Mouse (Mus musculus): Measurements from ENCODE around the gene B4galt2. TPM values are rescaled to one million over a fixed set of nuclear protein-coding genes. Genes with fewer than 3 reads are reported as not detected.

B4galt2 gene
- polyA plus RNA-seq, 1 experiment from 2014 or later: 43.1 TPM

DNA sequence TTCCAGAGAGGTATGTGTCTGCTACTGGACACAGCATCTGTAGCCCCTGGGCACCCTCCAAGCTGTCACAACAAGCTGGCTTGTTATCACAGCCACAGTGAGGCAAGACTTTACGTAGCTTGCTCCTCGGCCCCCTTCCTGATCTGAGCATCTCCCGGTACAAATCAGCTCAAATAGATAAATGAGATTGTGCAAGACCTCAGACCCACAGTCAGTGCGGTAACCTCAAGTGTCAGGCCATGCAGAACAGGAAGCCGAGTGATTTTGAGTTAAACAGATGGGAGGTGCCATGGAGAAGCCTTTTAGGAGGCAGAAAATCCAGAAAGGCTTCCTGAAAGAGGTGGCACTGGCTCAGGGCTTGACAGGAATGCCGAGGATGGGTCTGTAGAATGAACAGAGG, 16.3 kb downstream of the B4galt2 start:
- Histone ChIP-seq H3K4me1 (peaks cover 19% of the 10 kb centered on the region), H3K4me2 (replicated peaks) (no peak overlapping the region), H3K27ac (no peak overlapping the region), H3K27me3 (no peaks in the 10 kb centered on the region; the same call in 1 of the 2 replicates), H3K36me3 (peaks cover 3% of the 10 kb centered on the region; the same call in 1 of the 2 replicates), H3K4me3 (no peak overlapping the region), H3K9me3 (no peaks in the 10 kb centered on the region), H3K9ac (no peak overlapping the region)
- ATAC-seq (ENCODE audit: insufficient number of reproducible peaks, insufficient read depth, low FRiP score, low TSS enrichment): no peak
- WGBS: 78% methylated on average over 6 of the region's 6 CpGs

DNA sequence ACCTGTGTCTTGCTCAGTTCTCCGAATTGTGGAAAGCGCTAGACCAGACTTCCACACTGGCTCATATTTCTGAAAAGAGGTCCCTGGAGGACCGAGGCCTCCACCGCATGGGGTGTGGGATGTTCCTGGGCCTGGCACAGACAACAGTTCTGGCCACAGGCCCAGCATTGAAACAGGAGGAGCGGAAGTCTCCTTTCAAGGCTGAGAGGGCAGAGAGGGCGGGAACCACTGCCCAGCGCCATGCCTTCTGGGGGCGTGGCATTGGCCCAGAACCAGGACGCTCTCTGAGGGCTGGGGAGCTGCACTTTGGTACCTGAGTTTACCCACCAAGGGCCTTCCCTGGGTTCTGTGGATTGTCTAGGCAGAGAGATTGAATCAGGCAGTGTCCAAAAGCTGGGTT, 17.2 kb downstream of the B4galt2 start:
- Histone ChIP-seq H3K4me2 (replicated peaks) (no peak overlapping the region), H3K36me3 (peaks cover 3% of the 10 kb centered on the region; the same call in 1 of the 2 replicates), H3K27me3 (no peaks in the 10 kb centered on the region; the same call in 1 of the 2 replicates), H3K4me3 (no peak overlapping the region), H3K27ac (0 out of 2 replicates have a peak overlapping the region, but pooled peaks have one; percentile 30), H3K4me1 (peaks cover 19% of the 10 kb centered on the region), H3K9me3 (no peaks in the 10 kb centered on the region), H3K9ac (0 out of 2 replicates have a peak overlapping the region, but pooled peaks have one; percentile 15)
- no peak for ATAC-seq (ENCODE audit: insufficient number of reproducible peaks, insufficient read depth, low FRiP score, low TSS enrichment)
- WGBS: 54% methylated on average over 9 of the region's 9 CpGs

- no peaks in the 10 kb centered on the region for H3K27me3 ChIP-seq
- no peaks in the 10 kb centered on the region for H3K9me3 ChIP-seq
- no peak overlapping the region for H3K27ac ChIP-seq
- H3K36me3 ChIP-seq: peaks cover 3% of the 10 kb centered on the region; the same call in 1 of the 2 replicates
- no peak for ATAC-seq (ENCODE audit: insufficient number of reproducible peaks, insufficient read depth, low FRiP score, low TSS enrichment)
- H3K4me3 ChIP-seq: no peak overlapping the region
- H3K4me1 ChIP-seq: peaks cover 17% of the 10 kb centered on the region
- H3K4me2 ChIP-seq (replicated peaks): no peak overlapping the region
- no peak overlapping the region for H3K9ac ChIP-seq
- WGBS: 35% methylated on average over 4 of the region's 4 CpGs
Observed at GRCm38 (mm10) chr4:117862823-117863222, 20.5 kb downstream of the B4galt2 start.

DNA sequence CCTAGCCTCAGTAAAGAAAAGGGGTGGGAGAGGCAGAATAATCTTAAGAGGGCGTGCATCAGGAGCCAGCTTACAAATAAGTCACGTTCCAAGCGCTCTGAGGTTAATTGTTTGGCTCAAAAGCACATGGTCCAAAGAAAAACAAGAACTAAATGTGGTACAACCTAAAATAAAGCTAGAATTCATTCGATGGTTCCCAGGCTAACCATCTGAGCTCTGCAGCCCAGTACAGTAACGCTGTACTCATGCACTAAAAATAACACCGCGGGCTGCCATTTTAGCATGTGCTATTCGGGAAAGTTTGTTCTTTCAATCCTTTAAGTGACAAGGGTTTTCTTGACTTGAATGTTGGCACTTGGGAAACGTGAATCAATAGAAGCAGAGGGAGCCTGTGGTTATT, 22.7 kb downstream of the B4galt2 start:
- 81% methylated on average over 9 of the region's 9 CpGs for WGBS
- no peak for ATAC-seq (ENCODE audit: insufficient number of reproducible peaks, insufficient read depth, low FRiP score, low TSS enrichment)
- Histone ChIP-seq H3K9me3 (no peaks in the 10 kb centered on the region), H3K27ac (no peak overlapping the region), H3K4me1 (peaks cover 4% of the 10 kb centered on the region; the same call in 1 of the 2 replicates), H3K27me3 (no peaks in the 10 kb centered on the region), H3K36me3 (peaks cover 12% of the 10 kb centered on the region), H3K4me2 (replicated peaks) (no peak overlapping the region), H3K9ac (no peak overlapping the region), H3K4me3 (no peak overlapping the region)

DNA sequence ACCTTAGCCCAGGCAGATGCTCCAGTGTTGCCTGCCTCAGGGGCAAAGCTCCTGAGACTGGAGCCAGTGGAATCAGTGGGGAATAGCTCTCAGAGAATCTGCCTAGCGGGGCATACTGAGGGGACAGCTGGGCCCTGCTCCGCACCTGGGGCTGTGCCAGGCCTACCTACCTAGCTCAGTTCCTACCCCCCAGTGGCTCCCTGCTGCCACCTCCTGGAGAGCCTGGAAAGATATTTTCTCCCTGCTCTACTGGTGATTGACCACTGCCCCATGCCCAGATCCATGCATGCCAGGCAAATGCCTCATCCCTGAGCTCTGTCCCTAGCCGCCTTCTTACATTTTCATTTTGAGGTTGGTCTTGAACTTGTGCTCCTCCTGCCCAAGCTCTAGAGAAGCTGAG, 24.5 kb downstream of the B4galt2 start:
- peaks cover 10% of the 10 kb centered on the region for H3K36me3 ChIP-seq
- H3K9me3 ChIP-seq: no peaks in the 10 kb centered on the region
- H3K4me2 ChIP-seq (replicated peaks): no peak overlapping the region
- H3K9ac ChIP-seq: no peak overlapping the region
- no peak for ATAC-seq (ENCODE audit: insufficient number of reproducible peaks, insufficient read depth, low FRiP score, low TSS enrichment)
- no peaks in the 10 kb centered on the region for H3K27me3 ChIP-seq
- 0 out of 2 replicates have a peak, but pooled peaks cover 4% of the 10 kb centered on the region for H3K4me1 ChIP-seq
- no peak overlapping the region for H3K4me3 ChIP-seq
- H3K27ac ChIP-seq: no peak overlapping the region
- WGBS: 74% methylated on average over 3 of the region's 3 CpGs

- Histone ChIP-seq H3K4me2 (replicated peaks) (no peak overlapping the region), H3K9ac (no peak overlapping the region), H3K27ac (no peak overlapping the region), H3K27me3 (no peaks in the 10 kb centered on the region), H3K4me1 (no peaks in the 10 kb centered on the region), H3K9me3 (no peaks in the 10 kb centered on the region), H3K4me3 (no peak overlapping the region), H3K36me3 (peaks cover 10% of the 10 kb centered on the region; the same call in 1 of the 2 replicates)
- no peak for ATAC-seq (ENCODE audit: insufficient number of reproducible peaks, insufficient read depth, low FRiP score, low TSS enrichment)
- 55% methylated on average over 9 of the region's 9 CpGs for WGBS
Observed at GRCm38 (mm10) chr4:117855146-117855545, 28.1 kb downstream of the B4galt2 start.

- 82% methylated on average over 10 of the region's 10 CpGs for WGBS
- H3K4me3 ChIP-seq: no peak overlapping the region
Observed at GRCm38 (mm10) chr4:117852152-117852868, 31.0 kb downstream of the B4galt2 start.

DNA sequence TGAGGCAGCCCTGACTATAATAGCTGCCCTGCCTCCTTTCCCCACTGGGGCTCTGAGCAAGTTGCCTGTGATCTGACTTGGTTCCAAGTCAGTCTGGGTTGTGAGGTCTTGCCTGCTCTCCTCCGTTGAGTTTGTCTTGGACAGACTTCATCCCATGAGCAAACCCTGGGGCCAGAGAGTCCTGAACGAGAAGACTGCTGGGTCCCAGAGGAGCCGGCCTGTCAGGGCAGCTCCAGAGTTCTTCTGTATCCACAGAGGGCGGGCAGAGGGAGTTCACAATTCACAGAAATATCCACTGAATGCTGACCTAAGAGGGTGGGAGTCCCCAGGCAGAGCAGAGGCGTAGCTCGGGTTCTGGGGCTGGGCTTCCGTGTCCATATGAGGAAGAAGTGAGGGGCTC, 32.4 kb downstream of the B4galt2 start:
- H3K4me3 ChIP-seq: no peak overlapping the region
- H3K4me2 ChIP-seq (replicated peaks): no peak overlapping the region
- 0 out of 2 replicates have a peak overlapping the region, but pooled peaks have one; percentile 17 for H3K27ac ChIP-seq
- H3K27me3 ChIP-seq: no peaks in the 10 kb centered on the region
- H3K4me1 ChIP-seq: no peaks in the 10 kb centered on the region
- no peaks in the 10 kb centered on the region for H3K9me3 ChIP-seq
- 65% methylated on average over 7 of the region's 7 CpGs for WGBS
- ATAC-seq (ENCODE audit: insufficient number of reproducible peaks, insufficient read depth, low FRiP score, low TSS enrichment): no peak
- H3K9ac ChIP-seq: no peak overlapping the region
- H3K36me3 ChIP-seq: 0 out of 2 replicates have a peak, but pooled peaks cover 6% of the 10 kb centered on the region

More at GRCm38 (mm10) chr4:117852152-117852868, 31.0 kb downstream of the B4galt2 start:
- no peak overlapping the region for H3K4me2 ChIP-seq (replicated peaks)
- peaks cover 8% of the 10 kb centered on the region; the same call in 1 of the 2 replicates for H3K36me3 ChIP-seq
- H3K4me1 ChIP-seq: no peaks in the 10 kb centered on the region
- H3K9me3 ChIP-seq: no peaks in the 10 kb centered on the region
- no peak overlapping the region for H3K27ac ChIP-seq
- H3K27me3 ChIP-seq: no peaks in the 10 kb centered on the region
- no peak overlapping the region for H3K9ac ChIP-seq
- ATAC-seq (ENCODE audit: insufficient number of reproducible peaks, insufficient read depth, low FRiP score, low TSS enrichment): no peak

GRCm38 (mm10) chr4:117850176-117850575, 33.1 kb downstream of the B4galt2 start:
- no peak overlapping the region for H3K4me2 ChIP-seq (replicated peaks)
- 79% methylated on average over 7 of the region's 7 CpGs for WGBS
- H3K9me3 ChIP-seq: no peaks in the 10 kb centered on the region
- no peak overlapping the region for H3K4me3 ChIP-seq
- H3K4me1 ChIP-seq: no peaks in the 10 kb centered on the region
- no peaks in the 10 kb centered on the region for H3K27me3 ChIP-seq
- no peak for ATAC-seq (ENCODE audit: insufficient number of reproducible peaks, insufficient read depth, low FRiP score, low TSS enrichment)
- H3K36me3 ChIP-seq: 0 out of 2 replicates have a peak, but pooled peaks cover 8% of the 10 kb centered on the region
- no peak overlapping the region for H3K27ac ChIP-seq
- H3K9ac ChIP-seq: no peak overlapping the region

DNA sequence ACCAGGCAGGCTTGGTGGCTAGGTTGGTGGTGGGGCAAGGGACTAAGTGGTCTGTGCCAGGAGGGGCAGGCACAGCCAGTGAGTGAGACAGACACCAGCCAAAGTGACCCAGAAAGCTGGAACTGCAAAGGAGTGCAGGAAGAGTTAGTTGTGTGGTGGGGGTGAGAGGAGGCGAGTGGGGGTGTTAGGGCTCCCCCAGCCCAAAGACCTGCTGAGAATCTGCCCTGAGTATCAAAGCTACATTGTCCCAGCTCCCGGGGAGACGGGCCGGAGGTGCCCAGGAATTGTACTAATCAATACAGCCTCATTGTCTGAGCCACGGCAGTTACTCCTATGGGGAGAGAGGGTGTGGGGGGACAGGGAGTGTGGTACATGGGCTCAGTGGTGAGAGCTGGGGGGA, 33.8 kb downstream of the B4galt2 start:
- no peak overlapping the region for H3K4me3 ChIP-seq
- 38% methylated on average over 5 of the region's 5 CpGs for WGBS
- no peak overlapping the region for H3K27ac ChIP-seq
- H3K9me3 ChIP-seq: no peaks in the 10 kb centered on the region
- no peaks in the 10 kb centered on the region for H3K4me1 ChIP-seq
- H3K9ac ChIP-seq: no peak overlapping the region
- ATAC-seq (ENCODE audit: insufficient number of reproducible peaks, insufficient read depth, low FRiP score, low TSS enrichment): no peak
- H3K4me2 ChIP-seq (replicated peaks): no peak overlapping the region
- 0 out of 2 replicates have a peak, but pooled peaks cover 8% of the 10 kb centered on the region for H3K36me3 ChIP-seq
- H3K27me3 ChIP-seq: no peaks in the 10 kb centered on the region

DNA sequence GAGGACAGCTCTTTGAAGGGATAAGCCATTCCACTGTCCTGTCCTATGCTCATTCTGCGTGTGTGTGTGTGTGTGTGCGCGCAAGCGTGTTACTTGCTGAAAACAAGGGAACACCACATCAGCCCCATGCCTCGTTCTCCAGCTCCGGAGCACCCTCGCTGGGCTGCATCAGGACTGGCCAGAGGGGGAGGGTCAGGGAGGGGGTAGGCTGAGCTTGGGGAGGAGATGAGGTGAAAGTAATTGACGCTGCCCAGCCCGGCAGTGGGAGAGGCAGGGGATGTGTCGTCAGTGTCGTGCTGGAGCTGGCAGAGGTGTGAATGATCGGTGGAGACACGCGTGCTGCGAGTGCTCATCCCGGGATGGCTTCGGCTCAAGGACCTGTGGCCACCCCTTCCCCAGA, 34.2 kb downstream of the B4galt2 start:
- no peak for ATAC-seq (ENCODE audit: insufficient number of reproducible peaks, insufficient read depth, low FRiP score, low TSS enrichment)
- H3K4me2 ChIP-seq (replicated peaks): no peak overlapping the region

DNA sequence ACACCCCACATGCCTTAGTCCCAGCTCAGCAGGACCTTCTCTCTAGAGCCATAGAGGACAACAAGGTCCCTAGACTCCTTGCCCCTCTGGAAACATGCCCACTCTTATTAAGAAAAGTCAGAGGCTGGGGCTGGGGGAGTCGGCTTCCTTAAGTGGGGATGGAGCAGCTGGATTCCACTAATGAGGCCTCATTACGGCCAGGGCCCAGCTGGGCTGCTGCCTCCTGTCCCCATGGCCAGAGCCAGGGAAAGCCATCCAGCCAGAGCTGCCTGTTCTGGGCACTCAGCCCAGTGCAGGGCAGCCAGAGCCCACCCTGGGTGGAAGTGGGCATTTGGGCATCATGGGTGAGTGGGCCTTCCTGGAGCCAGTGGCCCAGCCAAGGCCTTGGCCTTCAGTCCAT, 36.3 kb downstream of the B4galt2 start:
- Histone ChIP-seq H3K36me3 (0 out of 2 replicates have a peak, but pooled peaks cover 8% of the 10 kb centered on the region), H3K4me2 (replicated peaks) (no peak overlapping the region), H3K27ac (no peak overlapping the region), H3K4me1 (no peaks in the 10 kb centered on the region), H3K9ac (no peak overlapping the region), H3K9me3 (no peaks in the 10 kb centered on the region), H3K4me3 (no peak overlapping the region), H3K27me3 (no peaks in the 10 kb centered on the region)
- no peak for ATAC-seq (ENCODE audit: insufficient number of reproducible peaks, insufficient read depth, low FRiP score, low TSS enrichment)
- WGBS: 39% methylated on average over 2 of the region's 2 CpGs

More for the DNA sequence above, 34.2 kb downstream of the B4galt2 start:
- Histone ChIP-seq H3K4me3 (no peak overlapping the region), H3K4me1 (no peaks in the 10 kb centered on the region), H3K9me3 (no peaks in the 10 kb centered on the region), H3K27me3 (no peaks in the 10 kb centered on the region), H3K27ac (no peak overlapping the region), H3K9ac (no peak overlapping the region), H3K36me3 (0 out of 2 replicates have a peak, but pooled peaks cover 8% of the 10 kb centered on the region)
- WGBS: 67% methylated on average over 17 of the region's 17 CpGs

Measured in embryonic facial prominence, embryonic 12.5 days (tissue).